Mouse (Mus musculus): ENCODE results near the gene Ccdc189. TPM values are rescaled to one million over a fixed set of nuclear protein-coding genes. Genes with fewer than 3 reads are reported as not detected.
A peak's percentile ranks its signal among the peaks of the same experiment; 100 is the strongest.
"Not testable (repeated sequence)": the region's sequence is repeated elsewhere in the genome, so short reads cannot be mapped to it uniquely, and the experiment has no call there.

Ccdc189 gene
- polyA plus RNA-seq (2015; fragmentation: Nextera tagmentation; extraction: Ambion mirVana): 13.0 and 14.5 TPM in 2 replicates

- Histone ChIP-seq H3K27me3 (no peaks in the 10 kb centered on the region), H3K36me3 (peaks cover 58% of the 10 kb centered on the region), H3K9ac (replicated peaks) (peak within 1 kb of the TSS; percentile 90), H3K9me3 (no peaks in the 10 kb centered on the region), H3K4me3 (replicated peaks) (peak within 1 kb of the TSS; percentile 94), H3K27ac (peak within 1 kb of the TSS; percentile 78), H3K4me2 (replicated peaks) (peak within 1 kb of the TSS; percentile 91), H3K4me1 (replicated peaks) (peaks cover 20% of the 10 kb centered on the region)
- ATAC-seq: peak; percentile 98
- WGBS: under 1% methylated on average over 50 of the region's 50 CpGs
Measured at GRCm38 (mm10) chr7:127588011-127588871, at the start of gene Ccdc189, which contains the start of gene Rnf40. TSS of gene Ccdc189 (minus strand) at chr7:127588595. TSS of gene Rnf40 (plus strand) at chr7:127588767.

DNA sequence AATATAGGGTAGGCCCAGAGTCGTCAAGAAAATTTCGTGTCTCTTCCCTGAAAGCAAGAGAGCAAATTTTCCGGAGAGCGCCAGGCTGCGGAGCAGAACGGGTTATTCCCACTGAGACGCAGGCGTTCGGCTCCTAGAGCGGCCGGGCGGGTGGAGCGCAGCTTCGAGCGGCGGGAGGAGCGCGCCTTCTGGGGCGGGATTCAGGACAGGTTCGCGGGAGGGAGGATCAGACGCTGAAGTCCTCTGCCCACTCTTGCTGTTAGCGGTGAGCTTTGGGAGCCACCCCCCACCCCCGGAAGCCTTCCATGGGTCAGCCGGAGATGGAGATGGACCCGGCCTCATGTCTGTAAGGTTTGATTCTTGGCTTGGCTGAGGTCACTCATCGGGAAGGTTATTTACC lies 48.6 kb upstream of the Ccdc189 start:
- under 1% methylated on average over 27 of the region's 27 CpGs for WGBS
- ATAC-seq: peak; percentile 84
- Histone ChIP-seq H3K27me3 (peaks cover 4% of the 10 kb centered on the region; the same call in 1 of the 2 replicates), H3K9me3 (no peaks in the 10 kb centered on the region), H3K4me3 (replicated peaks) (peak overlapping the region; percentile 62), H3K27ac (no peak overlapping the region), H3K36me3 (no peaks in the 10 kb centered on the region), H3K4me1 (replicated peaks) (peaks cover 8% of the 10 kb centered on the region), H3K4me2 (replicated peaks) (peak overlapping the region; percentile 70), H3K9ac (replicated peaks) (peak overlapping the region; percentile 66)

GRCm38 (mm10) chr7:127631416-127631815 lies 43.0 kb upstream of the Ccdc189 start:
- H3K4me1 ChIP-seq (replicated peaks): no peaks in the 10 kb centered on the region
- no peak overlapping the region for H3K4me3 ChIP-seq (replicated peaks)
- 70% methylated on average over 4 of the region's 4 CpGs for WGBS
- H3K27ac ChIP-seq: no peak overlapping the region
- no peak overlapping the region for H3K4me2 ChIP-seq (replicated peaks)
- no peaks in the 10 kb centered on the region for H3K36me3 ChIP-seq
- no peaks in the 10 kb centered on the region for H3K9me3 ChIP-seq
- H3K27me3 ChIP-seq: peaks cover 4% of the 10 kb centered on the region; the same call in 1 of the 2 replicates
- H3K9ac ChIP-seq (replicated peaks): no peak overlapping the region
- no peak for ATAC-seq

DNA sequence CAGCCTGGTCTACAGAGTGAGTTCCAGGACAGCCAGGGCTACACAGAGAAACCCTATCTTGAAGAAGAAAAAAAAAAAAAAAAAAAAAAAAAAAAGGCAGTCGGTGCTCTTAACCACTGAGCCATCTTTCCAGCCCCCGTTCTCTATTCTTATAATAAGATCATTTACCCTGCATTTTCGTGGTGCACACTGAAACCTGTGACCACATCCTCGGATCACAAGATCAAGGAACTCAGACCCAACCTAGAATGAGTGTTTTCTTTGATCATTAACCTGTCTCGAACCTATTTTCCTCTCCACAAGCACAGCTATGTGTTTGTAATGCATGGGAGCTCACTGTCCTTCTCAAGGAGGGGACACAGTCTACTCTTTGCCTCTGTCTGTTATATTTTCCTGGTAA lies 40.3 kb upstream of the Ccdc189 start:
- H3K9me3 ChIP-seq: no peaks in the 10 kb centered on the region
- ATAC-seq: no peak
- H3K9ac ChIP-seq (replicated peaks): no peak overlapping the region
- no peak overlapping the region for H3K4me2 ChIP-seq (replicated peaks)
- H3K36me3 ChIP-seq: no peaks in the 10 kb centered on the region
- H3K4me1 ChIP-seq (replicated peaks): no peaks in the 10 kb centered on the region
- H3K4me3 ChIP-seq (replicated peaks): no peak overlapping the region
- whole genome bisulfite sequencing: 85% methylated on average over 5 of the region's 5 CpGs
- H3K27ac ChIP-seq: no peak overlapping the region
- H3K27me3 ChIP-seq: no peaks in the 10 kb centered on the region

GRCm38 (mm10) chr7:127626471-127626870 lies 38.1 kb upstream of the Ccdc189 start:
- Histone ChIP-seq H3K4me3 (replicated peaks) (no peak overlapping the region), H3K4me2 (replicated peaks) (no peak overlapping the region), H3K27ac (no peak overlapping the region), H3K27me3 (no peaks in the 10 kb centered on the region), H3K36me3 (no peaks in the 10 kb centered on the region), H3K9ac (replicated peaks) (no peak overlapping the region), H3K9me3 (no peaks in the 10 kb centered on the region), H3K4me1 (replicated peaks) (no peaks in the 10 kb centered on the region)
- ATAC-seq: no peak
- 87% methylated on average over 4 of the region's 4 CpGs for WGBS

GRCm38 (mm10) chr7:127626039-127626438 lies 37.6 kb upstream of the Ccdc189 start:
- Histone ChIP-seq H3K4me1 (replicated peaks) (no peaks in the 10 kb centered on the region), H3K27me3 (no peaks in the 10 kb centered on the region), H3K9me3 (no peaks in the 10 kb centered on the region), H3K36me3 (no peaks in the 10 kb centered on the region), H3K9ac (replicated peaks) (no peak overlapping the region), H3K27ac (no peak overlapping the region), H3K4me2 (replicated peaks) (no peak overlapping the region), H3K4me3 (replicated peaks) (no peak overlapping the region)
- ATAC-seq: no peak
- WGBS: 97% methylated on average over 7 of the region's 7 CpGs

DNA sequence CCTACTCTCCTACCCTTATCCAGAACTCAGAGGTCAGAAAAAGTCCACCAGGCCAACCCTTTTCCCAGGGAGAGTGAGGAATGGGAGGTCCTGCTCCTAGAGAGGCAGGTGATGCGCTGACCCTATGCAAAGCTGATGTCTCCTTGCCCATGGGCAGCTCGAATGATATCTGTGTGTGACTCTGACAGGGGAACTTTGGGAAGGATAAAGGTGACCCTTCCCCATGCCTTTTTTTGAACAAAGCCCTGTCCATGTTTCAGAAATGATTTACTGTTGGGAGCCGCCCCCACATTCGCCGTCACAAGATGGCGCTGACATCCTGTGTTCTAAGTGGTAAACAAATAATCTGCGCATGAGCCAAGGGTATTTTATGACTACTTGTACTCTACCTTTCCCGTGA lies 30.0 kb upstream of the Ccdc189 start:
- Histone ChIP-seq H3K27ac (0 out of 2 replicates have a peak overlapping the region, but pooled peaks have one; percentile 14), H3K4me1 (replicated peaks) (peaks cover 32% of the 10 kb centered on the region)
- not testable (repeated sequence) for H3K27me3 ChIP-seq; H3K9ac ChIP-seq (replicated peaks); ATAC-seq; H3K4me2 ChIP-seq (replicated peaks); H3K36me3 ChIP-seq; H3K4me3 ChIP-seq (replicated peaks); H3K9me3 ChIP-seq
- 90% methylated on average over 7 of the region's 8 CpGs for WGBS

- H3K9me3 ChIP-seq: no peaks in the 10 kb centered on the region
- H3K4me1 ChIP-seq (replicated peaks): peaks cover 36% of the 10 kb centered on the region
- H3K9ac ChIP-seq (replicated peaks): no peak overlapping the region
- no peak overlapping the region for H3K4me3 ChIP-seq (replicated peaks)
- WGBS: 38% methylated on average over 2 of the region's 2 CpGs
- H3K36me3 ChIP-seq: peaks cover 2% of the 10 kb centered on the region; the same call in 1 of the 2 replicates
- H3K4me2 ChIP-seq (replicated peaks): no peak overlapping the region
- H3K27me3 ChIP-seq: no peaks in the 10 kb centered on the region
- 0 out of 2 replicates have a peak overlapping the region, but pooled peaks have one; percentile 14 for H3K27ac ChIP-seq
- no peak for ATAC-seq
Measured at GRCm38 (mm10) chr7:127617962-127618361, 29.6 kb upstream of the Ccdc189 start.

GRCm38 (mm10) chr7:127616881-127617280 lies 28.5 kb upstream of the Ccdc189 start:
- WGBS: 100% methylated on average over 1 of the region's 1 CpGs
- Histone ChIP-seq H3K36me3 (peaks cover 13% of the 10 kb centered on the region), H3K9ac (replicated peaks) (no peak overlapping the region), H3K27ac (no peak overlapping the region), H3K4me2 (replicated peaks) (peak overlapping the region; percentile 88), H3K27me3 (no peaks in the 10 kb centered on the region), H3K9me3 (no peaks in the 10 kb centered on the region), H3K4me3 (replicated peaks) (no peak overlapping the region), H3K4me1 (replicated peaks) (peaks cover 36% of the 10 kb centered on the region)
- no peak for ATAC-seq

GRCm38 (mm10) chr7:127616336-127616735 lies 27.9 kb upstream of the Ccdc189 start:
- H3K27ac ChIP-seq: 0 out of 2 replicates have a peak overlapping the region, but pooled peaks have one; percentile 32
- WGBS: 59% methylated on average over 1 of the region's 1 CpGs
- no peak for ATAC-seq
- peak overlapping the region; percentile 55 for H3K9ac ChIP-seq (replicated peaks)
- no peaks in the 10 kb centered on the region for H3K9me3 ChIP-seq
- H3K4me2 ChIP-seq (replicated peaks): peak overlapping the region; percentile 88
- peaks cover 36% of the 10 kb centered on the region for H3K4me1 ChIP-seq (replicated peaks)
- peak overlapping the region; percentile 100 for H3K4me3 ChIP-seq (replicated peaks)
- no peaks in the 10 kb centered on the region for H3K27me3 ChIP-seq
- peaks cover 19% of the 10 kb centered on the region for H3K36me3 ChIP-seq

DNA sequence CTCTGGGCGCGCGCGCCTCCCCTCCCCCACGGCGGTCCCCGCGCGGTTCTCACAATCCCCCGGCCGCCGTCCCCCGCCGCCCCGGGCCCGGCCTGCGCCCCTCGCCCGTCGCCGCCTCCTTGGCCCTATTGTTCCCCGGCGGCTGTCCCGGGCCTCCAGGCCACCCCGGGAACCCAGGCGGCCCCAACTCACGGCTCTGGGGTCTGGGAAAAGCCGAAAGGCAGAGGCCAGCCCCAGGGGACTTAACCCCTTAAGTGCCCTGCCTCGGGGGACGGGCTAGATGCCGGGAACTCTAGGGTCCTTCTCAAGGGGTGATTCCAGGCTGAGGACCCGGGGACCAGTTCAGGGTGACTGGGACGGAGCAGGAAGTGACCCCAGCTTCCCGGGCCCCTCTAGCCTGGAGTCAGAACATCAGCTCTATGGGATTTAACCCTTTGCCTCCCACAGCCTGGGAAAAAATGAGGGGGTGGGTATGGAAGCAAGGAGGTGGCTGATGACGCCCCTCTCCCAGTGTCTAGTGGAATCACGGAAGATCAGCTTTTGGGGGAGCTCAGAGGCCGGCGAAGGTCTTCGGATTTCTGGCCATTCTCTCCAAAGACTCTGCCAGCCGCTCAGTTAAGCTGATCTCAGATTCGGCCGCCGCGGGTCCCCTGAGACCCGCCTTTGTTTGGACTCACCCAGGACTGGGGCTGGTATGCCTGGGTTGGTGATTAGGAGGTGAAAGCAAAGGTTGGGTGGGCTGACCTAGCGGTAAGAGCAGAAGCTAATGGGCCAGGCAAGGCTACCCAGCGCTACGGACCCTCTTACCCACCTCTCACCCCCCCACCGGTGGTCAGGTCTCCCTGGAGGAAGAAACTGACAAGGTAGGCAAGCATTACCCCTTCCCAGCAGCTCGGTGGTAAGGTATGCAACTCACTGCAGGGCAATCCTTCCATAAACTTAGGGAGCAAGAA lies 26.8 kb upstream of the Ccdc189 start, which contains the start of gene Zfp629:
Zfp629 (minus strand) TSS at position 907 of the 953 bp plus-strand sequence.
- ATAC-seq: peak; percentile 93
- under 1% methylated on average over 50 of the region's 50 CpGs for WGBS
- H3K4me3 ChIP-seq (replicated peaks): peak within 1 kb of the TSS; percentile 100
- peak within 1 kb of the TSS; percentile 97 for H3K9ac ChIP-seq (replicated peaks)
- H3K27ac ChIP-seq: peak within 1 kb of the TSS; percentile 92
- peak within 1 kb of the TSS; percentile 88 for H3K4me2 ChIP-seq (replicated peaks)
- peaks cover 36% of the 10 kb centered on the region for H3K4me1 ChIP-seq (replicated peaks)
- H3K9me3 ChIP-seq: no peaks in the 10 kb centered on the region
- peaks cover 30% of the 10 kb centered on the region for H3K36me3 ChIP-seq
- H3K27me3 ChIP-seq: no peaks in the 10 kb centered on the region
